Mouse (Mus musculus): Measurements from ENCODE around the gene Sspn. TPM values are rescaled to one million over a fixed set of nuclear protein-coding genes. Genes with fewer than 3 reads are reported as not detected.

Gene Sspn
- total and polyA plus RNA-seq, 3 experiments, result not detected

DNA sequence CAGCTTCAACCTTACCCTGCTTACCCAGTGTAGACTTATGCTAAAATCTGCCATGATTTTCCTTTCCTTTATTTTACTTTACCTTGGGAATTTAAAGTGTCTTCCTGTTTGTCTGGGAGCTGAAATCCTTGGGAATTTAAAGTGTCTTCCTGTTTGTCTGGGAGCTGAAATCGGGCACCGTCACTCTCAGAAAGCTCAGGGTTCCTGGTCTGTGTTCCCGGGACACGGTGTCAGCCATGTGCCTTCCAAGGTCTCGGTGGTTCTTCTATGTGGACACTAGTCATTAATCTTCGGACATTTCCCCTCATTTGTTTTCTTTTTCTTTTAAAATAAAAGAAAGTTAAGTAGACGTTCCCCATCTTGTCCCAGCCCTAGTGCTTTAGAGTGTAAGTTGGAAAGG is 43.3 kb downstream of the Sspn start:
- no peaks in the 10 kb centered on the region for H3K27me3 ChIP-seq (ENCODE audit: control insufficient read depth in 1 of 2, insufficient read depth in 2 of 2, low read length in 2 of 2)
- no peak overlapping the region for H3K4me3 ChIP-seq (ENCODE audit: control insufficient read depth in 1 of 2, insufficient read depth in 1 of 2, low read depth in 2 of 2, low read length in 2 of 2)
- no peaks in the 10 kb centered on the region for H3K79me2 ChIP-seq (ENCODE audit: control insufficient read depth, insufficient read depth, low read length, poor library complexity)
- H3K27ac ChIP-seq (ENCODE audit: control insufficient read depth, low read depth, low read length), result no peak overlapping the region
- no peaks in the 10 kb centered on the region; a peak in 1 of 4 replicates for H3K4me1 ChIP-seq (ENCODE audit: control insufficient read depth in 1 of 2, insufficient read depth in 2 of 2, low read length in 2 of 2)
- TF ChIP-seq NRF1 (IDR thresholded peaks at IDR 0.05; ENCODE audit: insufficient read depth, low read depth, low read length, poor library complexity, severe bottlenecking), result no peak
- no peak for TF ChIP-seq HCFC1 (IDR thresholded peaks at IDR 0.05; ENCODE audit: low read depth, low read length)
- no peak for TF ChIP-seq MYC (IDR thresholded peaks at IDR 0.05; ENCODE audit: low read depth, low read length)
- TF ChIP-seq ETS1 (IDR thresholded peaks at IDR 0.05; ENCODE audit: low read depth, low read length), result no peak
- no peak for TF ChIP-seq ZMIZ1 (IDR thresholded peaks at IDR 0.05; ENCODE audit: low read depth, low read length)
- TF ChIP-seq MXI1 (IDR thresholded peaks at IDR 0.05; ENCODE audit: low read depth, low read length), result no peak
- no peak for TF ChIP-seq EP300 (IDR thresholded peaks at IDR 0.05; ENCODE audit: low read depth in 1 of 2, low read length in 2 of 2)
- TF ChIP-seq MAZ (IDR thresholded peaks at IDR 0.05; ENCODE audit: low read depth, low read length), result no peak
- no peak for TF ChIP-seq MAFK (IDR thresholded peaks at IDR 0.05; ENCODE audit: borderline replicate concordance, low read depth, low read length)
- TF ChIP-seq TBP (IDR thresholded peaks at IDR 0.05; ENCODE audit: low read depth, low read length), result no peak
- no peak for TF ChIP-seq ELF1 (IDR thresholded peaks at IDR 0.05; ENCODE audit: low read depth, low read length)
- H3K36me3 ChIP-seq (ENCODE audit: control insufficient read depth in 1 of 2, insufficient read depth in 2 of 2, low read length in 2 of 2), result no peaks in the 10 kb centered on the region
- no peak for DNase-seq (ENCODE audit: low read depth, low spot score)
- no peak overlapping the region for H3K9ac ChIP-seq (ENCODE audit: control insufficient read depth, low read depth, low read length, poor library complexity, severe bottlenecking)
- H3K9me3 ChIP-seq (replicated peaks; ENCODE audit: insufficient read depth, low read length), result no peaks in the 10 kb centered on the region

DNA sequence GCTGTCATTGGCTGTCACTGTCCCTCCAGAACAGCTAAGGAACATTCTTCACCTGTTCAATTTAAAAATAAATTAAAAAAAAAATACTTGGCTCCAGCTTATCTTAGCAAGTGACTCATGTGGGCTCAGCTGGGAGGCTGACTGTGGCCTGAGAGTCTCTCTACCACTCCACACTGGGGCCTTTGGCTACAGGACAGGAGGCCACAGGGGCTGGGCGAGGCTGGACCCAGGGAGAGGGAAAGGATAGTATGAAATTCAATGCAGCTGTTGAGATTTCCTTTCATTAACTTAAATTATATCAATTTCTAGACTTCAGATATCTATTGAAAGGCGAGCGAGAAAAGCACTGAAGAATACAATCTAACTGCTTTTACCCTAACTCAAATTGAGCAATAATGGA is 45.9 kb downstream of the Sspn start:
- no peak overlapping the region for H3K4me3 ChIP-seq (ENCODE audit: control insufficient read depth in 1 of 2, insufficient read depth in 1 of 2, low read depth in 2 of 2, low read length in 2 of 2)
- H3K27ac ChIP-seq (ENCODE audit: control insufficient read depth, low read depth, low read length), result no peak overlapping the region
- H3K9me3 ChIP-seq (replicated peaks; ENCODE audit: insufficient read depth, low read length), result no peaks in the 10 kb centered on the region
- TF ChIP-seq USF2 (IDR thresholded peaks at IDR 0.05; ENCODE audit: borderline replicate concordance in 1 of 2, insufficient read depth in 1 of 2, low read depth in 1 of 2, low read length in 2 of 2), result no peak
- no peak for TF ChIP-seq SMC3 (IDR thresholded peaks at IDR 0.05; ENCODE audit: low read depth, low read length)
- no peak for TF ChIP-seq USF1 (IDR thresholded peaks at IDR 0.05; ENCODE audit: low read depth, low read length)
- H3K27me3 ChIP-seq (ENCODE audit: control insufficient read depth in 1 of 2, insufficient read depth in 2 of 2, low read length in 2 of 2), result no peaks in the 10 kb centered on the region
- H3K79me2 ChIP-seq (ENCODE audit: control insufficient read depth, insufficient read depth, low read length, poor library complexity), result no peaks in the 10 kb centered on the region
- no peaks in the 10 kb centered on the region; a peak in 1 of 4 replicates for H3K4me1 ChIP-seq (ENCODE audit: control insufficient read depth in 1 of 2, insufficient read depth in 2 of 2, low read length in 2 of 2)
- no peak for DNase-seq (ENCODE audit: low read depth, low spot score)
- H3K9ac ChIP-seq (ENCODE audit: control insufficient read depth, low read depth, low read length, poor library complexity, severe bottlenecking), result no peak overlapping the region
- no peaks in the 10 kb centered on the region for H3K36me3 ChIP-seq (ENCODE audit: control insufficient read depth in 1 of 2, insufficient read depth in 2 of 2, low read length in 2 of 2)

Measured in MEL (cell line).